In genomic region chr3:52386343-52386742, GRCm38 (mm10) we compare ENCODE assay signal across 13 mouse cellular contexts.
"Had no signal": no experiment of that assay in that cellular context is flagged by ENCODE, and none has a peak within 500 bp of the region (broad histone marks: within the 10 kb centered on the region; RNA-seq: fewer than 3 reads in every experiment).

No protein-coding gene starts in this region.

- H3K36me3 ChIP-seq: midbrain, embryonic 13.5 days; midbrain, embryonic 15.5 days; neural tube, embryonic 12.5 days; stomach, embryonic 15.5 days had no signal

- DNase-seq: lung, adult 18-20 months; lung, embryonic 14.5 days; lung, postnatal 10 days; right cerebral cortex, postnatal 14 days; thymus, adult 2 months; thymus, postnatal 36 days had no signal

- H3K9ac ChIP-seq: lung, embryonic 14.5 days; midbrain, embryonic 13.5 days; midbrain, embryonic 15.5 days; neural tube, embryonic 12.5 days; stomach, embryonic 15.5 days had no signal

- H3K27ac ChIP-seq: macrophage; midbrain, embryonic 13.5 days; midbrain, embryonic 15.5 days; neural tube, embryonic 12.5 days; stomach, embryonic 15.5 days; stomach, postnatal 0 days had no signal

- H3K27me3 ChIP-seq: midbrain, embryonic 13.5 days; midbrain, embryonic 15.5 days; neural tube, embryonic 12.5 days; stomach, embryonic 15.5 days had no signal

- H3K4me3 ChIP-seq: megakaryocyte, embryonic 14.5 days; midbrain, embryonic 13.5 days; midbrain, embryonic 15.5 days; neural tube, embryonic 12.5 days; stomach, embryonic 15.5 days had no signal

- H3K9me3 ChIP-seq: midbrain, embryonic 13.5 days; midbrain, embryonic 15.5 days; neural tube, embryonic 12.5 days; stomach, embryonic 15.5 days had no signal

- H3K4me1 ChIP-seq: midbrain, embryonic 13.5 days; midbrain, embryonic 15.5 days; neural tube, embryonic 12.5 days; stomach, embryonic 15.5 days had no signal
